Mouse (Mus musculus): ENCODE measurements around the gene P2ry2.

GRCm38 (mm10) chr7:101014041-101014440, 1.4 kb upstream of the P2ry2 start:
- TF ChIP-seq CTCF (IDR thresholded peaks at IDR 0.05; ENCODE audit: borderline replicate concordance, extremely low read depth, insufficient read depth, insufficient read length) (no peak), POLR2A (IDR thresholded peaks at IDR 0.05; ENCODE audit: borderline replicate concordance, extremely low read depth, insufficient read depth, insufficient read length, poor library complexity, severe bottlenecking) (no peak)

Data from brain, embryonic 14.5 days (tissue).